Mouse (Mus musculus) heart, embryonic 14.5 days (tissue): ENCODE data around the gene Plekha1. TPM values are rescaled to one million over a fixed set of nuclear protein-coding genes. Genes with fewer than 3 reads are reported as not detected.

ENCODE experiments used
- ATAC-seq: fragments of 200-750 bp; cut with Nextera tagmentation; 2 replicates; pipeline ENCODE4 v1.8.0; 2017; ENCODE audit warnings: low read depth, moderate TSS enrichment; ENCODE audit not compliant: insufficient number of reproducible peaks, insufficient read depth, low FRiP score
- H3K27ac ChIP-seq, 2 experiments: fragments of 200-500 bp in 1 of 2; fragments of 300-500 bp in 1 of 2; sonication (generic) in 1 of 2; replicated peaks in 1 of 2; 2 replicates each; pipeline ENCODE4 v1.5.1; 2012 to 2014; ENCODE audit warnings: low read depth in 2 of 2, low read length in 2 of 2, control low read depth in 1 of 2, mild to moderate bottlenecking in 1 of 2, mixed read lengths in 1 of 2; ENCODE audit not compliant: control insufficient read depth in 1 of 2, insufficient read depth in 1 of 2
- H3K27me3 ChIP-seq: fragments of 300-500 bp; sonication (generic); 2 replicates; pipeline ENCODE4 v1.6.1; 2014; ENCODE audit warnings: mild to moderate bottlenecking, low read length, control low read depth; ENCODE audit not compliant: control insufficient read depth, insufficient read depth
- H3K36me3 ChIP-seq: fragments of 300-500 bp; sonication (generic); 2 replicates; pipeline ENCODE4 v1.6.1; 2014; ENCODE audit warnings: mild to moderate bottlenecking, control low read depth, low read length, mixed read lengths; ENCODE audit not compliant: control insufficient read depth, insufficient read depth
- H3K4me1 ChIP-seq, 2 experiments: fragments of 200-500 bp in 1 of 2; fragments of 300-500 bp in 1 of 2; sonication (generic) in 1 of 2; 2 replicates each; pipeline ENCODE4 v1.6.1; 2012 to 2014; ENCODE audit warnings: low read length in 2 of 2, control low read depth in 1 of 2, mixed read lengths in 1 of 2; ENCODE audit not compliant: control insufficient read depth in 2 of 2, insufficient read depth in 2 of 2
- H3K4me2 ChIP-seq: fragments of 300-500 bp; sonication (generic); 2 replicates; pipeline ENCODE4 v1.6.1; 2014; ENCODE audit warnings: mild to moderate bottlenecking, low read length
- H3K4me3 ChIP-seq, 2 experiments: fragments of 200-500 bp in 1 of 2; fragments of 300-500 bp in 1 of 2; sonication (generic) in 1 of 2; 2 replicates each; pipeline ENCODE4 v1.5.1; 2012 to 2014; ENCODE audit warnings: low read length in 2 of 2, mild to moderate bottlenecking in 2 of 2, control low read depth in 1 of 2, low read depth in 1 of 2, moderate library complexity in 1 of 2; ENCODE audit not compliant: control insufficient read depth in 1 of 2, insufficient read depth in 1 of 2
- H3K9ac ChIP-seq: fragments of 300-500 bp; sonication (generic); 2 replicates; pipeline ENCODE4 v1.6.1; 2014; ENCODE audit warnings: mild to moderate bottlenecking, low read length
- H3K9me3 ChIP-seq: fragments of 300-500 bp; sonication (generic); 2 replicates; pipeline ENCODE4 v1.6.1; 2016; ENCODE audit warnings: low read length, control low read depth; ENCODE audit not compliant: control insufficient read depth
- WGBS: fragments of 180-500 bp; shearing (Covaris S2); extraction: QIAGEN DNeasy Blood & Tissue Kit; methylation state at CpG from one replicate; pipeline ENCODE4 v1.1.7; 2014; 5-methylcytosine and 5-hydroxymethylcytosine counted together
- polyA plus RNA-seq: library from polyadenylated mRNA; unstranded; fragments of >200 nt; fragmentation: Nextera tagmentation; extraction: Ambion mirVana; gene quantifications from 2 replicates; pipeline ENCODE4 v1.2.1, GENCODE M21; 2014

Plekha1 gene
- polyA plus RNA-seq, 1 experiment from 2014 or later, result 49.9 TPM

DNA sequence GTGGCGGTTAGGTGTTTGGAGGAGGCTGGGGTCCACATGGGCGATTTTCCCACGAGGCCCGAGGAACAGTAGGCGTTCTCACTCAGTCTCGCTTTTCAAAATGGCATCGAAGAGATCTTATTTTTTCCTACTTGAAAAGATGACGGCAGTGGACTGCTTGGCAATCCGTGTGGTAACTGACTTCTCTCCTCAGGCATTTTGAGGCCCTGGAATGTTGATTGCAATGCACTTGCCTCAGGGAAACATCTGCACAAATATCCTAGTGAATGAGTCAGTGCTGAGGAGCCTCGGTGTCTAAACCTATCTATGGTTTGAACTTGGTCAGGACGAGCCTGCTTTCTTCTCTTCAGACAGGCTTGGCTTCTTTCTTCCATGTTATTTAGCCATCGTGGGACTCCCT is 80.7 kb downstream of the Plekha1 start:
- Histone ChIP-seq H3K4me1 (peaks cover 27 to 45% of the 10 kb centered on the region in 2 experiments), H3K27ac (no peak overlapping the region), H3K9ac (no peak overlapping the region), H3K9me3 (no peaks in the 10 kb centered on the region), H3K36me3 (no peaks in the 10 kb centered on the region), H3K27me3 (no peaks in the 10 kb centered on the region), H3K4me2 (no peak overlapping the region), H3K4me3 (no peak overlapping the region)
- 70% methylated on average over 12 of the region's 12 CpGs for WGBS
- no peak for ATAC-seq

- peak; percentile 82 for ATAC-seq
- Histone ChIP-seq H3K36me3 (no peaks in the 10 kb centered on the region), H3K4me3 (no peak overlapping the region), H3K27ac (peak overlapping the region; percentile 88 to 95), H3K9me3 (no peaks in the 10 kb centered on the region), H3K27me3 (no peaks in the 10 kb centered on the region), H3K4me1 (peaks cover 27 to 45% of the 10 kb centered on the region in 2 experiments), H3K4me2 (peak overlapping the region; percentile 47), H3K9ac (peak overlapping the region; percentile 59)
- 26% methylated on average over 5 of the region's 5 CpGs for WGBS
These were observed 83.1 kb downstream of the Plekha1 start for GRCm38 (mm10) chr7:130948563-130949208.

- H3K9me3 ChIP-seq, result no peaks in the 10 kb centered on the region
- H3K36me3 ChIP-seq, result no peaks in the 10 kb centered on the region
- H3K27me3 ChIP-seq, result no peaks in the 10 kb centered on the region
- H3K4me3 ChIP-seq, result 0 out of 4 replicates have a peak overlapping the region, but pooled peaks of 1 of the 2 experiments have one; percentile 4
- WGBS, result 11% methylated on average over 7 of the region's 8 CpGs
- H3K27ac ChIP-seq, result peak overlapping the region; percentile 88 to 95
- H3K9ac ChIP-seq, result peak overlapping the region; percentile 49; the same call in 1 of the 2 replicates
- H3K4me1 ChIP-seq, result peaks cover 24 to 45% of the 10 kb centered on the region in 2 experiments
- ATAC-seq, result peak; percentile 57; the same call in 1 of the 2 replicates
- peak overlapping the region; percentile 47 for H3K4me2 ChIP-seq
These were observed 83.8 kb downstream of the Plekha1 start for GRCm38 (mm10) chr7:130949331-130949751.

DNA sequence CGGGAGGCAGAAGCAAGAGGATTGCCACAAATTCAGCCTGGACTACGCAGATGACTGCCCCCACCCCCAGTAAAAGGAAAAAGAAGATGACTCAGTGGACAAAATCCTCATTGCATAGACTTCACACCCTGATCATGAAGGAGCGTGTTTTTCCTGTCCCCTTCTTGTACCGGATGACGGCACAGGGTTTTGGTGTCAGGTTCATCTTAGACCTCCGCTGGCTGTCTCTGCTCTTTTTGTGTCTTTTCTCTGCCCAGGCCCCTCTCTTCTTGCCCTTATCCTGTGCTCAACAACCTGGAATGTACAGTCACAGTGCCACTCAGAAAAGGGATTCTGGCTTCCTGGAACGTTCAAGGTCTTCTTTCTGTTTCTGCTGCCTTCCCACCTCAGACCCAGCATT is 84.9 kb downstream of the Plekha1 start:
- Histone ChIP-seq H3K4me3 (no peak overlapping the region), H3K9ac (no peak overlapping the region), H3K27ac (peak overlapping the region; percentile 17 to 29; a peak in 3 of 4 replicates), H3K27me3 (no peaks in the 10 kb centered on the region), H3K9me3 (no peaks in the 10 kb centered on the region), H3K4me2 (no peak overlapping the region), H3K4me1 (peaks cover 24 to 45% of the 10 kb centered on the region in 2 experiments), H3K36me3 (no peaks in the 10 kb centered on the region)
- ATAC-seq, result no peak
- WGBS, result 76% methylated on average over 7 of the region's 7 CpGs

- Histone ChIP-seq H3K4me3 (no peak overlapping the region), H3K4me1 (peaks cover 24 to 45% of the 10 kb centered on the region in 2 experiments), H3K27ac (peak overlapping the region in 1 of 2 experiments; percentile 29; a peak in 2 of 4 replicates), H3K4me2 (no peak overlapping the region), H3K9me3 (no peaks in the 10 kb centered on the region), H3K9ac (no peak overlapping the region), H3K36me3 (no peaks in the 10 kb centered on the region), H3K27me3 (no peaks in the 10 kb centered on the region)
- 72% methylated on average over 5 of the region's 5 CpGs for WGBS
- ATAC-seq, result no peak
These were observed 85.4 kb downstream of the Plekha1 start for GRCm38 (mm10) chr7:130951004-130951403.

DNA sequence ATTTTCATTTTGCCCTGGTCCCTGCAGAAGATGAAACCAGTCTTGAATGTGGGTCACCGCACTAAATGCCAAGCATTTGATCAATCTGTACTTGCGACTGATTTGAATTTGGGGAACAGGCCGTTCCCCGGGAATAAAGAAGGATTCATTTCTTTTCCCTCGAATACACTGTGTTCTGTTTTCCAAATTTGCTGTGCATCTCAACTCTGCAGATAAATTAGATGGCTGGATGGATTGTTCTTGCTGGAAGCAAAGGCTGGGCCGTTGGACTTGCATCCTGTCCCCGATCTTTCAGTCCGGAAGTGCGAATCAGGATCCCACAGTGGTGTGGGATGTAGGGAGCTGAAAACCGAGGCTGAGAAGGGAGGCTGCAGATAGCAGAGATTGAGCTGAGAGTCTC is 87.8 kb downstream of the Plekha1 start:
- no peaks in the 10 kb centered on the region for H3K36me3 ChIP-seq
- no peak overlapping the region for H3K27ac ChIP-seq
- no peak for ATAC-seq
- H3K27me3 ChIP-seq, result no peaks in the 10 kb centered on the region
- H3K4me3 ChIP-seq, result no peak overlapping the region
- peaks cover 17 to 24% of the 10 kb centered on the region in 2 experiments for H3K4me1 ChIP-seq
- WGBS, result 83% methylated on average over 10 of the region's 10 CpGs
- H3K4me2 ChIP-seq, result no peak overlapping the region
- no peak overlapping the region for H3K9ac ChIP-seq
- no peaks in the 10 kb centered on the region for H3K9me3 ChIP-seq

- WGBS, result 83% methylated on average over 10 of the region's 10 CpGs
These were observed 88.6 kb downstream of the Plekha1 start for GRCm38 (mm10) chr7:130954177-130954601.

More at GRCm38 (mm10) chr7:130954177-130954601, 88.6 kb downstream of the Plekha1 start:
- H3K27me3 ChIP-seq, result no peaks in the 10 kb centered on the region
- no peak for ATAC-seq
- no peaks in the 10 kb centered on the region for H3K36me3 ChIP-seq
- H3K4me3 ChIP-seq, result no peak overlapping the region
- H3K27ac ChIP-seq, result 0 out of 4 replicates have a peak overlapping the region, but pooled peaks of 1 of the 2 experiments have one; percentile 9
- no peak overlapping the region for H3K9ac ChIP-seq
- no peaks in the 10 kb centered on the region for H3K9me3 ChIP-seq
- peaks cover 18 to 24% of the 10 kb centered on the region in 2 experiments for H3K4me1 ChIP-seq
- no peak overlapping the region for H3K4me2 ChIP-seq
